Mouse (Mus musculus): ENCODE results near the gene Mlh3. TPM values are rescaled to one million over a fixed set of nuclear protein-coding genes. Genes with fewer than 3 reads are reported as not detected.

Gene Mlh3
- total RNA-seq, 4 experiments from 2014 or later = 12.1 to 23.4 (median 18.7) TPM

- DNase-seq = no peak
These were observed 43.2 kb downstream of the Mlh3 start for GRCm38 (mm10) chr12:85227227-85227626.

- no peak for DNase-seq
These were observed 50.5 kb downstream of the Mlh3 start for GRCm38 (mm10) chr12:85219905-85220290.

- DNase-seq = peak; percentile 98
These were observed 51.0 kb downstream of the Mlh3 start, which contains the start of gene Eif2b2 for GRCm38 (mm10) chr12:85219236-85219904. Gene Eif2b2 (plus strand): TSS chr12:85219481.

- DNase-seq = no peak
These were observed 52.6 kb downstream of the Mlh3 start for GRCm38 (mm10) chr12:85217733-85218310.

DNA sequence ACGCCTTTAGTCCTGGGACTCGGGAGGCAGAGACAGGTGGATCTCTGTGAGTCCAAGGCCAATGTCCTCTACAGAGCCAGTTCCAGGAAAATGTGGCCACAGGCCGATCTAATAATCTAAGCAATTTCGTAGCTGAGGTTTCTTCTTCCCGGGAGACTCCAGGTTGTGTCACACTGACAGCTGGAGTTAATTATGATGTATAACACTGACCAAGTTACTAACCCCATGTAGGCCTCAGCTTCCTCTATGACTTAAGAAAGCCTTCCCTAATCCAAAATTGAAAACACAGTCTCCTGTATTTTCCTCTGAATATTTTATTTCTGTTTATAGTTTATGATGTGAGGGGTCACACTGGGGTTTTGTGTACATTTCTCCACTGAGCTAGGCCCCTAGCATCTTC, 55.4 kb downstream of the Mlh3 start:
- no peak for DNase-seq

GRCm38 (mm10) chr12:85208687-85209199, 61.7 kb downstream of the Mlh3 start:
- no peak for DNase-seq

DNA sequence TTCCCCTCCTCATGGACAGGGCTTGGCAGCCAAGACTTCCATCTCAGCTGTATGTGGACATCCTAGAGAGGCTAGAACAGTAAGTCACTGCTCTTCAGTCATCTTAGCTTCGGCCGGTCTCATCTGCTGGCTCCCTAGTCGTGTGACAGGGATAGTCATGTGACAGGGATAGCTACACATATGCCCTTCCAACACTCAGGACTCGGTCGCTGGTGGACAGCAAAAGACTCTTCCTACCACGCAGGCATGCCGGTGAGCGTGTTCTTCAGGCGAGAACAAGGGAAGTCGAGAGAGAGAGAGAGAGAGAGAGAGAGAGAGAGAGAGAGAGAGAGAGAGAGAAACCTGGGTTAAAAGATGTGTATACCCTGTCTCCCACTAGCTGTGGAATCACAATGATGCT, 65.0 kb downstream of the Mlh3 start:
- no peak for DNase-seq

- DNase-seq = no peak
These were observed 66.3 kb downstream of the Mlh3 start for GRCm38 (mm10) chr12:85204105-85204504.

- no peak for DNase-seq
These were observed 66.7 kb downstream of the Mlh3 start for GRCm38 (mm10) chr12:85203699-85204098.

GRCm38 (mm10) chr12:85202191-85202590, 68.2 kb downstream of the Mlh3 start:
- DNase-seq = no peak

DNA sequence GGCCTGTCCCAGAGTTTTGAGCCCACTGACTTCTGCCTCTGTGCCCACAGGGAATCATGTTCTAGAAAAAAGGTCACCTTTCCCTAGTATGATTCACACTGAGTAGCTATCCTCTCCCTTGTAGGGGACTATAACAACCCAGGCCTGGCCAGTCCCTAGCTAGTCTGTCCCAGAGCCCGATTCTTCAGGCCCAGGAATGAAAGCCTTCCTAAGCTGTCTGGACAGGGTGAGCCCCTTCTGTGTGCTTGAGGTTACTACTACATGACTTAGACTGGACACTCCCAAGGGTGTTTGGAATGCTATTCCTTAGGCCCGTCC, 68.6 kb downstream of the Mlh3 start:
- DNase-seq = no peak

DNA sequence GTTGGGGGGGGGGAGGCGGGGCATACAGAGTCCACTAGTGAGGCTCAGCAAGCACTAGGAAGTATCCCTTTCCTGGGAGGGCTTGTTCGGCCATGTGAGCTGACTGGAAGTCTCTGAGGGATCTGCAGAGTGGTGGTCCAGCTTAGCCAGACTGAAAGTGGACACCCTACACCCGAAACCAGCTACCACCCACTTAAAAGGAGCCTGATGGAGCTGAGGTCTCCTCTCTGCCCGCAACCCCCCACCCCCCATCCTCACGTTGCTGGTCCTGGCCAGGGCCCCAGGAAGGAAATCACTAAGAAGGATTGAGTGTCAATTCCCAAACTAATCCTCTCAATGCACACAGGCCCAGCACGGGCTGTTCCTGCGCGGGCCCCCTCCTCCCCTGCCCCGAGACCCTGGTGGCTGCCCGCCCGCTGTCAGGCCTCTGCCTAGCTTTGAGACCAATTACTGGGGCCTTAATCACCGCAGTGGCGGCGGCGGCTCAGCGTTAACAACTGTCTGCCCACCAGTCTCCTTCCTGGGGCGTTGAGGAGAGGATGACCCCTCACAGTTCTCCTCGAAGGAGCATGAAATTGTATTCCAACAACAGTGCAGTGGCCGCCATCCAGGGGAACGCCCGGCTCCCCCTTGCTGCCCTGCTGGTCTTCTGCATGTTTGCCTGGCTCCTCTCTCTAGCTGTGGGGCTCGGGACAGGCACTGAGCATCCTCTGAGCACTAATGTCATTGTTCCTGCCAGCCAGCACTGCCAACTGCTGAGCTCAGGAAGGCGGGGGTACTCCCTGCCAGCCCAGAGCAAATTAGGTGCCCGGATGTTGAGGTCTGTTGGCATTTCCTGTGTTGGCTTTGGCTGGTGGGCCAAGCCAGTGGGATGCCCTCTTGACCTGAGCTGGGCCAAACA, 69.2 kb downstream of the Mlh3 start:
- DNase-seq = no peak

DNA sequence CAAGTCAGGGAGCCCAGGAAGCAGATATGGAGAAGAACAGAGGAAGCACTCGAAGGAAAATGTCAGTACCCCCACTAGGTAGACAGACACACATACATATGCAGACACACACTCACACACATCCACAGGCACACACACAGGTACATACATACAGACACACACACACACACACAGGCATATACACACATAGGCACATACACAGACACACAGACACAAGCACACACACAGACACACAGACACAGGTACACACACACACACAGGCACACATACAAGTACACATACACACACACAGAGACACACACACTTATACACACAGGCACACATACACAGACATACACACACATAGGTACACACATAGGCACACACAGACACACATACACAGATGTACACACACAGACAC, 70.4 kb downstream of the Mlh3 start:
- no peak for DNase-seq

DNA sequence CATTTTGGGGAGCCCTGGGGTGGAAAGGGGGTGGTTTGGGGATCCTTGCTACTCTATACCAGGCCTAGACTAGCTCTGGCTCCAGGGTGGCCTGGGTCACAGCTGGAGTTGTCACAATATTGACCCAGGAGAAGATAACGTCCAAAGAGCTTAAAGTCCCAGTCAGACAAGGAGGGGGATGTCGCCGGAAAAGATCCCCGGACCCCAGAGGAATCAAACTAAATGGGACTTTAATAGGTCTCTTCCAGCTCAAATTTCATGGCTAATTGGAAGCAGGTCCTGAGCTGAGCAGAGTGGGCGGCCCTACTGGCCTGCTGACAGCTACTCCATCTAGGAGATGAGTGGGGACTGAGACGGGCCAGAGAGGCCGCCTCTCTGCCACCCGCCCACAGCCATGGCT, 72.5 kb downstream of the Mlh3 start:
- no peak for DNase-seq

DNA sequence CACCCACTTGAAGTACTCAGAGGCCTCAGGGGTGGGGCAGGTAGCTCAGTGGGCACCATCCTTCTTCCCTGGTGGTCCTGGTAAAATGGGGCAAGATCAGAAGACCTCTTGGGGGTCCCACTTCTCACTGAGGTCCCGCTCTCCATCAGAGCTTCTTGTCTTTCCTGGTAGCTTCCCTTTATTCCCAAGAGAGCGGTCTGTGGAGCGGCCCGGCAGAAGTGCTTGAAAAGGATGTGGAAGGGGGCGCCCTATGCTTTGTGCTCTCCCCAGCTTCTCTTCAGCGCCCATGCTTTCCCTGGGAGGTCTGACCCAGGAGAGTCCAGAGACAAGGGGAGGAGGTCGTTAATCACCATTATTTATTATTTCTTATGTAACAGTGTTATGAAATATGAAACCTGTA, 73.0 kb downstream of the Mlh3 start:
- DNase-seq = no peak

DNA sequence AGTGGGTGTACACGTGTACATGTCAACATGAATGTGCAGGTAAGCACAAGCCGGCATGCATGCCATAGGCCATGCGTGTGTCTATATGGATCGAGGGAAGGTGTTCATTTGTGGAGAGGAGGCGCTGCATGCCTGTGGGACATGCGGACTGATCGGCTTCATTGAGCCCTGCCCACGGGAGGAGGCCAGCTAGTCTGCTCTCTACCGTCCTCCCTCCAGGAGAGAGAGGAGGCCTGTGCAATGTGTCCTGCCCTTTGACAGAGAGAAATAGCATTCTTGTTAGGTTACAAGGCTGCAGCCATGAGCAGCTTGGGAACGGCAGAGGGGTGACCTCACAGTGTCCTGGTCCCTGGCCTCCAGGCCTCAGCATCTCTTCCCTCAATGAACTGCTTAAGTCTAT, 74.2 kb downstream of the Mlh3 start:
- DNase-seq = no peak

GRCm38 (mm10) chr12:85195086-85195485, 75.3 kb downstream of the Mlh3 start:
- DNase-seq = no peak

DNA sequence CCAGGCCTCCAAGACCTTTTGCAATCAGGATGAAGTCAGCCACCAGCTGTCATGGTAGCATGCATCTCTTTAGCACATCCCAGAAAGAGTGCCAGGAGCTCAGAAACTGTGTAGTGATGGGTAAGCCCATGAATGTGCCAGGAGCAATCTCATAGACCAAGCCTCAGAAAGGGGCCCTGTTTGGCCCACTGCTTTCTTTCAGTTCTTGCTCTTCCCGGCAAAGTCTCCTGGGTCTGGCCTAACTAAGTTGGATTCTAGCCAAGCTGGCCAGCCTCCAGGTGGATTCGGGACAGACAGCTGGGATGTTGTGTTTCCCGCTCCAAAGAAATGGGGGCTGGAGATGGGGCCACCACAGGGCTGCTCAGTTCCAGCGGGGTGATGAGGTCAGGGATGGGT, 75.8 kb downstream of the Mlh3 start:
- peak; percentile 37 for DNase-seq

GRCm38 (mm10) chr12:85193923-85194622, 76.3 kb downstream of the Mlh3 start:
- DNase-seq = no peak

DNA sequence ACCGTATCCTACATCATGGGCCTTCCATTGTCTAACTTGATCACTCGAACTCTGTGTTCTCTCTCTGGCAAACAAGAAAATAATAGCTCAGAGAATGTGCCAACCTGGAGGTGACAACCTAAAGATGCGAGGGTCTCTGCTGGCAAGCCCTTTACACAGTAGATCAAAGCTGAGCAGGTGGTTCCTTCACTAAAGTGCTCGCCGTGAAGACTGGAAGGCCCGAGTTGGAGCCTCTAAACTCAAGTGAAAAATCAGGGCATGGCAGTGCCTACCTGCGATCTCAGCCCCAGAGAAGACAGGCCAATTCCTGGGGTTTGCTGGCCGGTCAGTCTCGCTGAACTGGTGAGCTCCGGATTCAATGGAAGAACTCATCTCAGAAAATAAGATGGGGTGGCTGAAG, 77.3 kb downstream of the Mlh3 start:
- no peak for DNase-seq

DNA sequence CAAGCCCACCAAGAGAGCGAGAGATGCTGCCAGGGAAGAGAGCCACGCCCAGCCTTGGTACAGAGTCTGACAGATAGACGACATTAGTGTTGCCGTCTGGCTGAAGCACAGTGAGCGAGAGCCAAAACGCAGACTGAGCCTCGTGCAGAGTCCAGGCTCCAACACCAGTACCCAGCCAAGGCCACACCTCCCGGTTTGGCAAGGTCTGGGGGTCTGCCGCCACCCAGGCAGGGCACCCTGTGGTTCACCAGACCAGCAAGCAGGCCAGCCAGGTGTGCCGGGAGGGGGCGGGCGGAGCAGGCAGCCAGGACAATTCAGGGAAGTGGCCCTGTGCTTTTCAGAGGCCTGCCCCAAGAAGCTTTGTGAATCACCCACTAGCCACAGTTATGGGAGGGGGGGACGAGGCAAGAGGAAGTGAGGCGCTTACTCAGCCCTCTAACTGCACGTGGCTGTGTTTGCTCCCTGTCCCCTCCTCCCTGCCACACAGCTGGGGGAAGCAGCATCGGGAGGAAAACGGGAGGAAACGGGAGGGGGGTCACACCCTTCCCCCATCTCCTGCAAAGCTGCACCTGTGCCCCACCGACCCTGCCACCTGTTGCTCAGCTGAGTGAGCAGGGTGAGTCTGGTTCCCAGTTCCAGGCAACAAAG, 77.8 kb downstream of the Mlh3 start:
- no peak for DNase-seq

GRCm38 (mm10) chr12:85190290-85190689, 80.1 kb downstream of the Mlh3 start:
- no peak for DNase-seq

Measured in adrenal gland, adult 8-10 months (tissue).